Mouse (Mus musculus): Measurements from ENCODE around the gene Aurkb. TPM values are rescaled to one million over a fixed set of nuclear protein-coding genes. Genes with fewer than 3 reads are reported as not detected.

The Aurkb gene
- polyA plus RNA-seq, 1 experiment from 2014 or later, result 116 TPM

GRCm38 (mm10) chr11:69094697-69095429 lies 49.4 kb downstream of the Aurkb start, which contains the start of gene Per1:
TSS of gene Per1 (plus strand) at chr11:69095217.
- ATAC-seq (ENCODE audit: low read depth) (peak; percentile 86), DNase-seq (peak; percentile 99)
- Histone ChIP-seq H3K9me3 (replicated peaks) (no peaks in the 10 kb centered on the region), H3K27ac (peak within 1 kb of the TSS; percentile 93), H3K9ac (peak within 1 kb of the TSS; percentile 78), H3K36me3 (peaks cover 29% of the 10 kb centered on the region), H3K4me1 (replicated peaks) (peaks cover 80% of the 10 kb centered on the region), H3K4me3 (replicated peaks) (peak within 1 kb of the TSS; percentile 67), H3K27me3 (no peaks in the 10 kb centered on the region), H3K4me2 (peak within 1 kb of the TSS; percentile 95)
- WGBS (ENCODE audit: insufficient replicate concordance), result 1% methylated on average over 37 of the region's 37 CpGs

GRCm38 (mm10) chr11:69095511-69096231 lies 50.2 kb downstream of the Aurkb start:
- ATAC-seq (ENCODE audit: low read depth), result no peak
- H3K4me1 ChIP-seq (replicated peaks), result peaks cover 80% of the 10 kb centered on the region
- WGBS (ENCODE audit: insufficient replicate concordance), result 2% methylated on average over 27 of the region's 27 CpGs

GRCm38 (mm10) chr11:69096360-69096986 lies 51.0 kb downstream of the Aurkb start:
- Histone ChIP-seq H3K36me3 (peaks cover 23% of the 10 kb centered on the region), H3K4me2 (peak overlapping the region; percentile 95), H3K4me3 (replicated peaks) (peak overlapping the region; percentile 67), H3K4me1 (replicated peaks) (peaks cover 80% of the 10 kb centered on the region), H3K27me3 (no peaks in the 10 kb centered on the region), H3K27ac (peak overlapping the region; percentile 93), H3K9ac (peak overlapping the region; percentile 78), H3K9me3 (replicated peaks) (no peaks in the 10 kb centered on the region)
- ATAC-seq (ENCODE audit: low read depth) (no peak), DNase-seq (no peak)
- 20% methylated on average over 9 of the region's 9 CpGs for WGBS (ENCODE audit: insufficient replicate concordance)

More at GRCm38 (mm10) chr11:69095511-69096231, 50.2 kb downstream of the Aurkb start:
- Histone ChIP-seq H3K9me3 (replicated peaks) (no peaks in the 10 kb centered on the region), H3K36me3 (peaks cover 23% of the 10 kb centered on the region), H3K9ac (peak overlapping the region; percentile 78), H3K4me3 (replicated peaks) (peak overlapping the region; percentile 67), H3K27ac (peak overlapping the region; percentile 93), H3K27me3 (no peaks in the 10 kb centered on the region), H3K4me2 (peak overlapping the region; percentile 95)
- peak; percentile 50 for DNase-seq

- peak overlapping the region; percentile 67 for H3K4me3 ChIP-seq (replicated peaks)
- WGBS (ENCODE audit: insufficient replicate concordance), result 2% methylated on average over 29 of the region's 29 CpGs
- no peaks in the 10 kb centered on the region for H3K9me3 ChIP-seq (replicated peaks)
- peak; percentile 24 for ATAC-seq (ENCODE audit: low read depth)
- H3K4me2 ChIP-seq, result peak overlapping the region; percentile 95
- DNase-seq, result peak; percentile 95
- peak overlapping the region; percentile 78 for H3K9ac ChIP-seq
- H3K27me3 ChIP-seq, result no peaks in the 10 kb centered on the region
- H3K27ac ChIP-seq, result peak overlapping the region; percentile 93
- peaks cover 24% of the 10 kb centered on the region for H3K36me3 ChIP-seq
- peaks cover 74% of the 10 kb centered on the region for H3K4me1 ChIP-seq (replicated peaks)
These were observed 51.8 kb downstream of the Aurkb start for GRCm38 (mm10) chr11:69096987-69097900.

GRCm38 (mm10) chr11:69098039-69098761 lies 52.8 kb downstream of the Aurkb start:
- peak overlapping the region; percentile 93 for H3K27ac ChIP-seq
- H3K9ac ChIP-seq, result peak overlapping the region; percentile 78
- H3K27me3 ChIP-seq, result no peaks in the 10 kb centered on the region
- H3K4me3 ChIP-seq (replicated peaks), result peak overlapping the region; percentile 67
- H3K36me3 ChIP-seq, result peaks cover 28% of the 10 kb centered on the region
- ATAC-seq (ENCODE audit: low read depth) (no peak), DNase-seq (no peak)
- H3K4me2 ChIP-seq, result peak overlapping the region; percentile 95
- WGBS (ENCODE audit: insufficient replicate concordance), result 31% methylated on average over 8 of the region's 8 CpGs
- H3K9me3 ChIP-seq (replicated peaks), result no peaks in the 10 kb centered on the region
- H3K4me1 ChIP-seq (replicated peaks), result peaks cover 68% of the 10 kb centered on the region

GRCm38 (mm10) chr11:69098762-69099091 lies 53.3 kb downstream of the Aurkb start:
- ATAC-seq (ENCODE audit: low read depth), result peak; percentile 55
- DNase-seq, result peak; percentile 94
- Histone ChIP-seq H3K4me1 (replicated peaks) (peaks cover 67% of the 10 kb centered on the region), H3K27me3 (no peaks in the 10 kb centered on the region), H3K9me3 (replicated peaks) (no peaks in the 10 kb centered on the region), H3K27ac (peak overlapping the region; percentile 93), H3K9ac (peak overlapping the region; percentile 77), H3K36me3 (peaks cover 33% of the 10 kb centered on the region), H3K4me3 (replicated peaks) (peak overlapping the region; percentile 67), H3K4me2 (peak overlapping the region; percentile 95)
- under 1% methylated on average over 19 of the region's 19 CpGs for WGBS (ENCODE audit: insufficient replicate concordance)

- WGBS (ENCODE audit: insufficient replicate concordance), result 1% methylated on average over 22 of the region's 22 CpGs
- H3K4me1 ChIP-seq (replicated peaks), result peaks cover 61% of the 10 kb centered on the region
These were observed 53.9 kb downstream of the Aurkb start for GRCm38 (mm10) chr11:69099177-69099914.

GRCm38 (mm10) chr11:69099915-69100345 lies 54.5 kb downstream of the Aurkb start:
- ATAC-seq (ENCODE audit: low read depth), result peak; percentile 11; the same call in 1 of the 2 replicates
- WGBS (ENCODE audit: insufficient replicate concordance), result 1% methylated on average over 23 of the region's 23 CpGs

More at GRCm38 (mm10) chr11:69099177-69099914, 53.9 kb downstream of the Aurkb start:
- DNase-seq (no peak), ATAC-seq (ENCODE audit: low read depth) (no peak)
- Histone ChIP-seq H3K4me3 (replicated peaks) (peak overlapping the region; percentile 67), H3K36me3 (peaks cover 39% of the 10 kb centered on the region), H3K27me3 (no peaks in the 10 kb centered on the region), H3K27ac (peak overlapping the region; percentile 93), H3K4me2 (peak overlapping the region; percentile 95), H3K9ac (peak overlapping the region; percentile 77), H3K9me3 (replicated peaks) (no peaks in the 10 kb centered on the region)

GRCm38 (mm10) chr11:69100639-69101360 lies 55.4 kb downstream of the Aurkb start:
- Histone ChIP-seq H3K4me2 (peak overlapping the region; percentile 95), H3K9me3 (replicated peaks) (no peaks in the 10 kb centered on the region), H3K27ac (peak overlapping the region; percentile 71), H3K36me3 (peaks cover 54% of the 10 kb centered on the region), H3K27me3 (no peaks in the 10 kb centered on the region), H3K4me1 (replicated peaks) (peaks cover 50% of the 10 kb centered on the region), H3K4me3 (replicated peaks) (peak overlapping the region; percentile 67), H3K9ac (peak overlapping the region; percentile 77)
- ATAC-seq (ENCODE audit: low read depth) (no peak), DNase-seq (no peak)
- WGBS (ENCODE audit: insufficient replicate concordance), result 83% methylated on average over 20 of the region's 20 CpGs

More at GRCm38 (mm10) chr11:69099915-69100345, 54.5 kb downstream of the Aurkb start:
- Histone ChIP-seq H3K4me2 (peak overlapping the region; percentile 95), H3K27ac (peak overlapping the region; percentile 93), H3K4me3 (replicated peaks) (peak overlapping the region; percentile 67), H3K9ac (peak overlapping the region; percentile 77), H3K27me3 (no peaks in the 10 kb centered on the region), H3K36me3 (peaks cover 45% of the 10 kb centered on the region), H3K9me3 (replicated peaks) (no peaks in the 10 kb centered on the region), H3K4me1 (replicated peaks) (peaks cover 57% of the 10 kb centered on the region)
- DNase-seq, result peak; percentile 83

All from liver, embryonic 13.5 days (tissue).